Mouse (Mus musculus) midbrain, embryonic 11.5 days (tissue): ENCODE measurements around the gene Swsap1. TPM values are rescaled to one million over a fixed set of nuclear protein-coding genes. Genes with fewer than 3 reads are reported as not detected.
A peak's percentile ranks its signal among the peaks of the same experiment; 100 is the strongest.

Source experiments
- ATAC-seq: fragments of 200-750 bp; cut with Nextera tagmentation; 2 replicates; pipeline ENCODE4 v1.8.0; 2017; ENCODE audit warnings: moderate TSS enrichment, moderate library complexity; ENCODE audit not compliant: low FRiP score
- DNase-seq: peaks from one replicate; pipeline ENCODE4 v3.0.0; 2015; ENCODE audit warnings: low spot score; ENCODE audit errors: missing footprints
- H3K27ac ChIP-seq: fragments of 300-500 bp; sonication (generic); 2 replicates; pipeline ENCODE4 v1.5.1; 2014; ENCODE audit warnings: low read depth, low read length
- H3K27me3 ChIP-seq: fragments of 300-500 bp; sonication (generic); 2 replicates; pipeline ENCODE4 v1.6.1; 2014; ENCODE audit warnings: mild to moderate bottlenecking, low read length, moderate library complexity, mixed read lengths; ENCODE audit not compliant: control insufficient read depth, insufficient read depth
- H3K36me3 ChIP-seq: fragments of 300-500 bp; sonication (generic); 2 replicates; pipeline ENCODE4 v1.6.1; 2014; ENCODE audit warnings: mild to moderate bottlenecking, low read length, moderate library complexity, mixed read lengths; ENCODE audit not compliant: control insufficient read depth, insufficient read depth
- H3K4me1 ChIP-seq: fragments of 300-500 bp; sonication (generic); 2 replicates; pipeline ENCODE4 v1.6.1; 2014; ENCODE audit warnings: low read length; ENCODE audit not compliant: control insufficient read depth, insufficient read depth
- H3K4me2 ChIP-seq: fragments of 300-500 bp; sonication (generic); 2 replicates; pipeline ENCODE4 v1.6.1; 2014; ENCODE audit warnings: mild to moderate bottlenecking, moderate library complexity
- H3K4me3 ChIP-seq: fragments of 300-500 bp; sonication (generic); 2 replicates; pipeline ENCODE4 v1.5.1; 2014; ENCODE audit warnings: low read depth, low read length
- H3K9ac ChIP-seq: fragments of 300-500 bp; sonication (generic); 2 replicates; pipeline ENCODE4 v1.6.1; 2014; ENCODE audit warnings: low read length
- H3K9me3 ChIP-seq: fragments of 300-500 bp; sonication (generic); 2 replicates; pipeline ENCODE4 v1.6.1; 2016; ENCODE audit warnings: low read length; ENCODE audit not compliant: control insufficient read depth
- WGBS: fragments of 180-500 bp; shearing (Covaris S2); extraction: QIAGEN DNeasy Blood & Tissue Kit; methylation state at CpG from one replicate; pipeline ENCODE4 v1.1.7; 2014; 5-methylcytosine and 5-hydroxymethylcytosine counted together
- polyA plus RNA-seq: library from polyadenylated mRNA; unstranded; fragments of >200 nt; fragmentation: Nextera tagmentation; extraction: Ambion mirVana; gene quantifications from 2 replicates; pipeline ENCODE4 v1.2.1, GENCODE M21; 2014

Gene Swsap1
- polyA plus RNA-seq, 1 experiment from 2014 or later: 22.3 TPM

- peaks cover 23% of the 10 kb centered on the region for H3K4me1 ChIP-seq
- peak; percentile 91 for DNase-seq
- peak; percentile 49; the same call in 1 of the 2 replicates for ATAC-seq
- H3K4me3 ChIP-seq: peak within 1 kb of the TSS; percentile 35
- peak within 1 kb of the TSS; percentile 57 for H3K9ac ChIP-seq
- H3K9me3 ChIP-seq: no peaks in the 10 kb centered on the region
- no peak within 1 kb of the TSS for H3K27ac ChIP-seq
- WGBS: under 1% methylated on average over 42 of the region's 42 CpGs
- peaks cover 65% of the 10 kb centered on the region for H3K27me3 ChIP-seq
- H3K4me2 ChIP-seq: peak within 1 kb of the TSS; percentile 73
- no peaks in the 10 kb centered on the region for H3K36me3 ChIP-seq
These were observed 33.9 kb downstream of the Swsap1 start, which contains the start of gene Rgl3 for GRCm38 (mm10) chr9:21989230-21990110. Gene Rgl3 (minus strand): TSS chr9:21989446.

GRCm38 (mm10) chr9:21992227-21992626 lies 36.7 kb downstream of the Swsap1 start:
- H3K9me3 ChIP-seq: no peaks in the 10 kb centered on the region
- H3K4me3 ChIP-seq: no peak overlapping the region
- no peak overlapping the region for H3K4me2 ChIP-seq
- H3K36me3 ChIP-seq: no peaks in the 10 kb centered on the region
- DNase-seq (no peak), ATAC-seq (no peak)
- peaks cover 49% of the 10 kb centered on the region for H3K27me3 ChIP-seq
- no peak overlapping the region for H3K27ac ChIP-seq
- peaks cover 21% of the 10 kb centered on the region for H3K4me1 ChIP-seq
- WGBS: 78% methylated on average over 4 of the region's 4 CpGs
- no peak overlapping the region for H3K9ac ChIP-seq

- 85% methylated on average over 3 of the region's 3 CpGs for WGBS
- Histone ChIP-seq H3K27me3 (peaks cover 8% of the 10 kb centered on the region), H3K9me3 (no peaks in the 10 kb centered on the region), H3K9ac (no peak overlapping the region), H3K27ac (no peak overlapping the region), H3K4me1 (no peaks in the 10 kb centered on the region), H3K4me3 (no peak overlapping the region), H3K36me3 (no peaks in the 10 kb centered on the region), H3K4me2 (no peak overlapping the region)
- DNase-seq (no peak), ATAC-seq (no peak)
These were observed 40.8 kb downstream of the Swsap1 start for GRCm38 (mm10) chr9:21996178-21996867.

GRCm38 (mm10) chr9:22000296-22000695 lies 44.7 kb downstream of the Swsap1 start:
- 90% methylated on average over 6 of the region's 6 CpGs for WGBS
- no peak for ATAC-seq

GRCm38 (mm10) chr9:22001633-22002032 lies 46.1 kb downstream of the Swsap1 start:
- Histone ChIP-seq H3K36me3 (no peaks in the 10 kb centered on the region), H3K27ac (no peak overlapping the region), H3K4me1 (peaks cover 21% of the 10 kb centered on the region), H3K4me3 (no peak overlapping the region), H3K9ac (no peak overlapping the region), H3K27me3 (no peaks in the 10 kb centered on the region), H3K4me2 (peak overlapping the region; percentile 57), H3K9me3 (no peaks in the 10 kb centered on the region)
- 87% methylated on average over 4 of the region's 4 CpGs for WGBS
- ATAC-seq: no peak
- DNase-seq: peak; percentile 82

More at GRCm38 (mm10) chr9:22000296-22000695, 44.7 kb downstream of the Swsap1 start:
- peaks cover 21% of the 10 kb centered on the region for H3K4me1 ChIP-seq
- no peak overlapping the region for H3K27ac ChIP-seq
- H3K9me3 ChIP-seq: no peaks in the 10 kb centered on the region
- H3K4me3 ChIP-seq: no peak overlapping the region
- H3K9ac ChIP-seq: no peak overlapping the region
- no peak overlapping the region for H3K4me2 ChIP-seq
- no peak for DNase-seq
- H3K36me3 ChIP-seq: no peaks in the 10 kb centered on the region
- H3K27me3 ChIP-seq: no peaks in the 10 kb centered on the region

- H3K9me3 ChIP-seq: no peaks in the 10 kb centered on the region
- 4% methylated on average over 57 of the region's 57 CpGs for whole genome bisulfite sequencing
- peak within 1 kb of the TSS; percentile 64 for H3K27ac ChIP-seq
- H3K36me3 ChIP-seq: no peaks in the 10 kb centered on the region
- ATAC-seq (peak; percentile 98), DNase-seq (peak; percentile 100)
- peaks cover 21% of the 10 kb centered on the region for H3K4me1 ChIP-seq
- H3K4me3 ChIP-seq: peak within 1 kb of the TSS; percentile 78
- H3K9ac ChIP-seq: peak within 1 kb of the TSS; percentile 68
- H3K27me3 ChIP-seq: no peaks in the 10 kb centered on the region
- H3K4me2 ChIP-seq: peak within 1 kb of the TSS; percentile 94
These were observed 46.9 kb downstream of the Swsap1 start, which contains the start of the genes Ccdc151 and Prkcsh for GRCm38 (mm10) chr9:22002194-22003162. Gene Ccdc151 (minus strand): TSS chr9:22002634. Gene Prkcsh (plus strand): TSS chr9:22002806.

- peaks cover 21% of the 10 kb centered on the region for H3K4me1 ChIP-seq
- H3K9me3 ChIP-seq: no peaks in the 10 kb centered on the region
- H3K27ac ChIP-seq: no peak overlapping the region
- peak overlapping the region; percentile 68 for H3K9ac ChIP-seq
- peak overlapping the region; percentile 78 for H3K4me3 ChIP-seq
- H3K4me2 ChIP-seq: peak overlapping the region; percentile 94
- H3K36me3 ChIP-seq: no peaks in the 10 kb centered on the region
- H3K27me3 ChIP-seq: no peaks in the 10 kb centered on the region
- DNase-seq (no peak), ATAC-seq (no peak; the same call in 1 of the 2 replicates)
- WGBS: 1% methylated on average over 18 of the region's 18 CpGs
These were observed 47.6 kb downstream of the Swsap1 start for GRCm38 (mm10) chr9:22003163-22003554.

GRCm38 (mm10) chr9:22004546-22004945 lies 49.0 kb downstream of the Swsap1 start:
- Histone ChIP-seq H3K27ac (no peak overlapping the region), H3K4me1 (peaks cover 21% of the 10 kb centered on the region), H3K9ac (no peak overlapping the region), H3K36me3 (peaks cover 3% of the 10 kb centered on the region; the same call in 1 of the 2 replicates), H3K9me3 (no peaks in the 10 kb centered on the region), H3K27me3 (no peaks in the 10 kb centered on the region), H3K4me3 (no peak overlapping the region), H3K4me2 (no peak overlapping the region)
- 91% methylated on average over 12 of the region's 12 CpGs for WGBS
- ATAC-seq (no peak), DNase-seq (no peak)
